Mouse (Mus musculus) spleen, postnatal 36 days (tissue): ENCODE measurements around the gene Siglec1.
"Not testable (repeated sequence)": the region's sequence is repeated elsewhere in the genome, so short reads cannot be mapped to it uniquely, and the experiment has no call there.

ENCODE experiments used
- DNase-seq, 2 experiments: peaks; one replicate each; pipeline ENCODE4 v3.0.0; 2022; ENCODE audit warnings: low spot score in 2 of 2, mixed read lengths in 1 of 2

The Siglec1 gene

DNA sequence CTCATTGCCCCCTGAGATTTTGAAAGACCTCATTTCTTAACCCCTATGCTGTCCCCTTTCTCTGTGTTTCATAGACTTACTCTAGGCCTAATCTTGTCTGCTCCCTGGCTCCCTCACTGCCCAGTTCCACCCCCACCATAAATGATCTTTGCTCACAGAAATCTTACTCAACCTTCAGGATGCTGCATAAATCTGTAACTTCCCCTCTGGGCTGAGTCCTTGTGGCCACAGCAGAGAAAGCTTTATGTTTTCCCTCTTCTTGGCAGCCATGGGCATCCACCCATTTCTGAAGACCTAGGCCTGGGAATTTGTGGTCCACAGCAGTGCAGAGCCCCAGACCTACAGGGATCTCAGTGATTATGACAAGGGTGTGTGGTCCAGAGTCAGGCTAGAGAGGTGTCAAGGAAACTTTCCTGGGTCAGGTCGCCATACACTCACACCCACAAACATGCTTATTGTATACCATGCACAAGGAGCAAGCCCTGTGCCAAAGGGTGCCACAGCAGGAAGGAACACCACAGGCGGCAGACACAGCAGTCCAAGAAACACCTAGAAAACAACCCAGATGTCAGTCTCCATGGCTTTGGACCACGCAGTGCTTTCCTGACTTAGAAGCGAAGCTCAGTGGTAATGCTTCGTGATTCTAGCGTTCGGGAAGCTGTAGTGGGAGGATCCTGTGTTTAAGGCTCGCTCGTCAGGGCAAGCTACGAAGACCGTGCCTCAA lies at the start of gene Siglec1:
Gene Siglec1, minus strand, starts transcription at position 99 of the 724 bp plus-strand sequence.
- DNase-seq: no peak

DNA sequence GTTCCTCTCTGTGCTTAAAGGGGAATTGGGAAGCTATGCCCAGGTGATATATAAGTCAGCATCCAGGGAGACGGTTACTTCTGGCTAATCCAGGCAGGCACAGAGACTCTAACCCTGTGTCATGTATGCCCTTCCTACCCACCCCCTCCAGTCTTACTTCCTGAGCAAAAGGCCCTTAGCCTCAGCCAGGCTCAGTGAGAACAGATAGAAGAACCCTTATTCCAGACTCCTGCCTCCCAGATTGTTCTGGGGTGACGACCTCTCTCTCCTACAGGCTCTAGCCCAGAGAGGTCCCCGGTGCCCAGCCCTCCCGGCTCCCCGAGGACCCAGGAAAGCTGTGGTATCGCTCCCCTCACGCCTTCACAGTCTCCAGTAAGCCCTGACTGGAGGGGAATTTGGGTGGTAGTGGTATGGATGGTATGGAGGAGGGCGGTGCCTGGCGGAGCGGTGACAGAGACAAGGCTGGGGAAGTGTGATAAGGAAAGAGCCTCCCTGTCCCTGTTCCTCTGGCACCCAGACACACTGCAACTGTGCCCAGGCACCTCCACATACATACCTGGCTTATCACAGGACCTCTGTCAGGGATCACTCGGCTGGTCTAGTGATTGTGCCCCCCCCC lies 49.1 kb upstream of the Siglec1 start:
- DNase-seq: peak; percentile 61 to 74

DNA sequence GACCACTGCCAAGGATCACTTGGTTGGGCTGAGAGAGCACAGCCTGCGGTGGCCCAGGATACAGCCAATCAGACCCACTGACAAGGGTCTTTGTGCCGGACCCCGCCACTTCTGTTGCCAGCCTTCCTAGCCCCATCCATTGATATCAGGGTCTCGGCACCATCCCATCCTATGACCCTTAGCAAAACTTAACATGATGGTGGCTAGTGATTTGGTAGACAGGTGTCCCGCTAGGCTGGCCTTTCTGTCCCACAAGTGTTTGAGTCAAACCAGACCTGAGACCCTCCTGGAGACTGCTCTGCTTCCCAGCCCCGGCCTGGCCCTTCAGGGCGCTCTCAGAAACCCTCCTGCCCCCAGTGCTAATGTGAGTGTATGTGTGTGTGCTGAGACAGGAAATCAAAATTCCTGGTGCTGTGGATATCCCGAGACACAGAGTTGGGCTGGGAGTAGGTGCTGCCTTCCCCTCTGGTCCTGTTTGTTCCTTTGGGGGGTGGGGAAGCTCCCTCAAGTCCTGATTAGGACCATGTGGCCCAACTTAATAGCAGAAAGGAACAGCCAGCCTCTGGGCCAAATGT lies 48.3 kb upstream of the Siglec1 start:
- no peak for DNase-seq

DNA sequence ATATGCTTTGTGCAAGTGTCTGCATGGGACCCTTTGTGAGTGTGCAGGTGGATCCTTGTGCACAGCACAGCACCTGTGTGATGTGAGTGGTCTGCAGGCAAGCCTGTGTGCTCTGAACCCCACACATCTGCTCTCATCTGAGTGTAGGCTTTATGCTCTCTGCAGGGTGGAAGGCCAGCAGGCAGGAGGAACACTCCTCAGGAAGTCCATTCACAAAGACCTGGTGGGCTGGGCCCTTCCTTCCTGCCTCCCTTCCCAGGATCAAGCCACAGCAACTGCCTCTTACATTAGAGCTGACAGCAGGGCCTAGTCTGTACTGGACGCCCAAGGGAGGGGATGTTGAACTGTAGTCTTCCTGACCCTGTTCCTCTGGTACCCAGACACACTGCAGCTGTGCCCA lies 47.8 kb upstream of the Siglec1 start:
- DNase-seq: no peak

DNA sequence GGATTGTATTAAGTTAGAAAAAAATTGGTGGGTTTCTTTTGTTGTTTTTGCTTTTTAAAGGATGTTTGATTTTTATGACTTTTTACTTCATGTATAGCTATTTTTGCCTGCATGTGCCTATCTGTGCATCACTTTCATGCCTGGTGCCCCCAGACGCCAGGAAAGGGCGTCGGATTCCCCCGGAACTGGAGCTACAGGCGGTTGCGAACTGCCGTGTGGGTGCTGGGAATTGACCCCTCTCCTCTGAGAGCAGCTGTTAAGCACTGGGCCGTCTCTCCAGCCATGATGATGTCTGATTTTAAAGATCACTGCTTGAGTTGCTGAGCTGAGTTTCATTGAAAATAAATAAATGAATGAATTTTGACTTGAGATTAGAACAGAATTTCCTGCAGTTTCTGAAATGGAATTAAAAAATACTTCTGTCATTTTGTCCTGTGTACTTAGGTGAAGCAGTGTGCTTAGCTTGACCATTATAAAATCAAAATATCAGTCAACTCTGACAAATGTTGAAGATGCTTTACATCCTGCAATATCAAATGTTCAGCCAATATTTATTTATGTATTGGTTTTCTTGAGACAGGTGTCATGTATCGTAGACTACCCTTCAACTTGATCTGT lies 46.5 kb upstream of the Siglec1 start, which contains the start of gene Gm11037:
Gene Gm11037, plus strand, starts transcription at position 568 of the 618 bp plus-strand sequence.
- DNase-seq: no peak

DNA sequence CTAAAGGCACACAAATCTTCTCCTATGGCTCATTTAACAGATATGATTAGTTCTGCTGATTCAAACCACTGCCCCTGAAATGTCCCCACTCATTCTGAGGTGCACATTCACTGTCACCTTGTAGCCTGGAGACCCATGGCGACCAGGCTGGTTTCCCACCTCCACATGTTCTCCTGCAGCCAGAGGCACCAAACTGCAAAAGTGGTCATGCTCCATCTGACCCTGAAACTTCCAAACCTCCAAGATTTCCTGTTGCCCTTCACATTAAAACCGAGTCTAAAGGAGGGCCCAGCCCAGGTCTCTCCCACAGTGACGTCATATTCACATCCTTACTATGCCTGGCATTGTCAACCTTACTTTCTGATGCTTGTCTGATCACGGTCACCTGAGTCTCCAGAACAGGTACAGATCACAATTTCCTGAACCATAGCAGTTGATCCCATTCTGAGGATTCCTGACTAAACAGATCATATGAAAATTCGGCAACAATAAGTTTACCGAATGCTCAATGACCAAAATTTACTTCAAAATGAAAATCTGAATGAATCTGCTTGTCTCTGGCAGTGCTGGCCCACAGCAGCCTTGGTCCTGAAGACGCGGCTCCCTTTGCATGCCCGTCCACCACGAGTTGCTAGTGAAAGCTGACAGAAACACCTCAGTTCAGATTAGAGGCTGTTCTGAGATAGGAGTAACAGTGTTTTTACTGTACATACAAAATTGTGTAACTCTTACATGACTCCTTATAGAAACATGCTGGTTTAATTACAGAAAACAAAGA lies 45.7 kb upstream of the Siglec1 start:
- no peak for DNase-seq

DNA sequence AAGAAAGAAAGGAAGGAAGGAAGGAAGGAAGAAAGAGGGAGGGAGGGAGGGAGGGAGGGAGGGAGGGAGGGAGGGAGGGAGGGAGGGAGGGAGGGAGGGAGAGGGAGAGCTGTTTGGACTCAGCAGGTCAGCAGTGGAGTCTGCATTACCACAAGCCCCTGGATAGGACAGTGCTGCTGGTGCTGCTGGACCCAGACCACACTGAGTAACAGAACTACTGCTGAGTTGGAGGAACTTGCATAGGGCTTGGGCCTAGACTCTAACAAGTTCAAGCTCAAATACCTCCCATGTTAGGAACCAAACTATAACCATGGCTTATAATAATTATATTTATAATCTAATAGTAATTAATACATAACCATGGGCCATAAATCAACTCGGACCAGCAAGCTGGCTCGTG lies 44.3 kb upstream of the Siglec1 start:
- DNase-seq: no peak

DNA sequence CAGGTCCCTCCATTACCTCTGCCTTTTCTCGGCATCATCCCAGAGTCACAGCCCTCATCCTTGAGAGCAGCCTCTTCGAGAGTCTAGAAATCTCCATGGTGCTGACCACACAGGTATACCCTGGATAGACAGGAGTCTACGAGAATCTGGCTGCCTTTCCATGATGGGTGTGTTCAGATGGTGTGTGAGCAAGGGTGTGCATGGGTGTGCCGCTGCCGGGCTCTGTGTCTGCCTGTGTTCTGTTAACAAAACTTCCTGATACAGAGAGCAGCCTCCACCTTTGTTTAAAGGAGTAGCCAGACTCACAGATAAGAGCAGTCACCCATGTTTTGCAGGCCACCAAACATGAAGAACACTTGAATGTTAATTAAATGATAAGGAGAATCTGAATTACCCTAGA lies 43.3 kb upstream of the Siglec1 start:
- no peak for DNase-seq

DNA sequence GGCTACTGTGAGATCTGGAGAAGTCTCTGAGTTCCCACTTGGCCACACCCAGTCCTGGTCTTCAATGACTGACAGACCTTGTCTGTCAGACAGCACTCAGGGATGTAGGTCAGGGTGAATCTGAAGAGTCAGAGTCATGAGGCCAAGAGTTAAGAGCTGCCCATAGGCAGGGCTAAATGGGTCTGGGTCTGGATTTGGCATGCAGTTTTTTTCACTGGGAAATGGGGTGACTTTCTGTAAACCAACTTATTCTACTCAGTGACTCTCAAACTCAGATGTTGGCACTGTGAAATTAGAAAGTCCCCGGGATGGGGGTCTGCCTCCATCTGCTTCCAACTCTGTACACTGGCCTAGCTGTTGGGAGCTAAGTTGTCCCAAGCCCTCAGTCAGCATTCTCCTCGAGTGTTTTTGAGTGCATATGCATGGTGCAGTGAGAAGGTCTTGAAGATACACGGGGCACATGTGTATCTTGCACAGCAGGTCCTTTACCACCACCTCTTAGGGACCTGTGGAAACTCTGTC lies 42.1 kb upstream of the Siglec1 start:
- no peak for DNase-seq

DNA sequence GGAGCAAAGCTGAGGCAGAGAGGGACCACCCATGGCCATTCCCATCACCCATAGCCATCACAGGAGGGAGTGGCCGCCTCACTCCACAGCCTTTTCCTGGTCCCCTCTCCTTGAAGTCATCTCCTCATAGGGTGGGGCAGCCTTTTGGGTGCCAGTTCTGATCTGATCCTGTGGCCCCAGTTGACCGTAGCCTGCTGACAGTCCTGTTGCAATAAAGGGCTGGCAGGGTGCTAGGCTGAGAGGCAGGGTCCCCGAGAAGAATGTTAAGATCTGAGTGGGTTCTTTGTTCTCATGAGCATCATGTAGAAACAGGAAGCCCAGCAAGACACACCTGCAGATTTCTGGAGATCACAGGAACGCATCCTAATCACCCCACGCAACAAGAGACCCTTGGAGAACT lies 41.6 kb upstream of the Siglec1 start:
- DNase-seq: no peak

DNA sequence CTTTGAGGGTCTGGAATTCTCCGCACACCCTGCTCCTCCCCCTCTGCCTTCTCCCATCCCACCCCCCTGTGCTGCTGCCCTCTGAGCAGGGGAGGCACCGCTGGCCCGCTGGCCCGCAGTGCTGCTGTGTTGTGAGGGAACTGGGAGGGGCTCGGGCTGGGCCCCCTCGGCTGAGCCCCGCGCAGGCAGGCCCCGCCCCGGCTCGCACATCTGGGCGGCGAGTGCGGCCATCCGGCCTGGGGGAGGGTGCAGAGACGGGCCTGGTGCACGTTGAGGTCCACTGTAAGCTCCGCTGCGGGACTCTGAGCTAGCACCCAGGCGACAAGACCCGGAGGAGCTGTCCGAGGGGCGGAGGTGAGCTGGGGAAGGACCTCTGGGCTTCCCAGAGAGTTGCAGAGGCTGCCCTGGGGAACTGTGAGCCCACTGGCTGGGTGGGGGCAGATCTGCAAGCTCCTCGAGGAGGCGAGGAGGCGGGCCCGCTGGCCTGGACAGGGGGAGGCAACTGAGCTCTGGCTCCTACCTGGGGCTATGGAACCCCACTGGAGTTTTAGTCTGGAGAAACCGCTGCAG lies 40.7 kb upstream of the Siglec1 start, which contains the start of gene Hspa12b:
Gene Hspa12b, plus strand, starts transcription at position 120 of the 570 bp plus-strand sequence.
- no peak for DNase-seq

DNA sequence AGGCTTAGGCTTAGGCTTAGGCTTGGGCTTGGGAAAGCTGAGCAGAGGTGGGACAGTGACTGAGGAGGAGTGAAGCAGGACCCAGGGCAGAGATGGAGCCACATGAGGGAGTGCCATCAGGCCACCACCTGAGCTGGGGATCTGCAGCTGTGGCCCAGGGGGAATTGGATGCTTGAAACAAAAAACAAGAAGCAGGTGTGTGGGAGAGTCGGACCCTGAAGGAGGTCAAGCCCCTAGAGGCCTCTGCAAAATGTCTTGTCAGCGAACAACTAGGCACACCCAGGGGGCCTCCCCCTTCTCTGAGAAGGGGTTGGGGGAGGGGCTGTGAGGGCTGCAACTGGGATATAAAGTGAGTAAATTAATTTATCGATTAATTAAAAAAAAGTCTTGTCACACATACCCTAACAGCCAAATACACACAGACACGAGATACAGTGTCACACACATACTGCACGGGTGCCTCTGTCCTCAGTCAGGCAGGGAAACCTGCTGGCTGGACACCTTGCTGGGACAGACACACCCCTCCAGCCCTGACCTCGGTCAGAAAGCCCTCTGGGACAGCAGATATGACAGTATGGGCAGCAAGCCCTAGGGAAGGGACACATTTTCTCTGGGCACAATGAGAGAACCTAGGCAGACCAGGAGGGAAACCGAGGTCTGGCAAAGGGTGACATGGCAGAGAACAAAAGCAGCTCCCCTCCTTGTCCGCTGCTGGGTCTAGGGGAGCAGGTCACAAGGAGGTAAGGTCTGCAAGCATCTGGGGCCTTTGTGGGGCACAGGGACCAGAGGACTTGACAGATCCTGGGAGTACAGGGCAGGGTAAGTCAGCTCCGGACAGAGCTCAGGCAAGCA lies 39.6 kb upstream of the Siglec1 start:
- no peak for DNase-seq

DNA sequence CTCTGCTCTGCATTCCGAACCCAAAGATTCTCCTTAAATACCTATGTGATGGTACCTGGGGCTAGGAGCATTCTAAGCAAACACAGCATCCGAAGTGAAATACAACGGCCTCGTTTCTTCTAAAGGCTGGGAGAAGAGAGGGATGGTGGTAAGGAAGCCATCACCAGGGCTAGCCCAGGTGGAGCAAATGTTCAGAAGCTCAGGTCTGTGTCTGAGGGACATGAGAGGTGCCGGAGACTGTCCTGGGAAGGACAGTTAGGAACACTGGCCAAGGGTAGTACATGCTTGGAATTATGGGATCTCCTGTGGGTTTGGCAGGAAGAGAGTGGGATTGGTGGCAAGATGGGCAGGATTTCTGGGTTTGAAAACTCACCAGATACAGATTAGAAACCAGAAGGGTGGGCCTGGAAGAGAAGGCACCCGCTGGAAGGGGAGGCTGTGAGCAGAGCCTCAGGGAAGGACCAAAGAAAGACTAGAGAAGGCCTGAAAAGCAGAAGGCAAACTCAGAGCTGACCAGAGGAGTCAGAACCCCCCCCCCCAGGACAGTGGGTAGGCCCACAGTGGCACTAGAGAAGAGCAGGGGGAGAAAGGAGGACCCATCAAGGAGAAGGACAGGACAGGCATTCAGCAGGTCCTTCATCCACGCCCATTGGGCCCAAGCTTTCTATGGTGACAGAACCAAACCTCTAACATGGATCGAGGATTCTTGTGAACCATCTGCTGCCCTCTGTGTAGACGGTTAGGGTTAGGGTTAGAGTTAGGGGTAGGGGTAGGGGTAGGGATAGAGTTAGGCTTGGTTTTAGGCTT lies 38.8 kb upstream of the Siglec1 start:
- DNase-seq: no peak

DNA sequence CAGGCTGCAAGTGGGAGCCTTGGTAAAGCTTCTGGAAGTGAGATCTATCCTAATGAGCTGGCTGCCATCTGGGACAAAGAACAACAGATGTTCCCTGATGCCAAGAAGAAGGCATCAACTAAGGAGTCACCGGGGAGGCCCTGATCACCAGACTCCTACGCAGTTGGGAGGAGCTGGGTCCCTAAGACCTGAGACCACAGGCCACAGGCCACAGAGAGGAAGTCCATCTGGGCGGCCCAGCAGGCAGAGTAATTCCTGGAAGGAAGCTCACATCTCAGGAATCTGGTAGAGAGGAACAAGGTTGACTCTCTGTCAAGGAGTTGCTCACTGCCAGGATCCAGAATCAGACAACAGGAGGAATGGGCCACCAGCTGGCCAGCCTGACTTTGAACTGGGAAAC lies 37.6 kb upstream of the Siglec1 start:
- DNase-seq: no peak

DNA sequence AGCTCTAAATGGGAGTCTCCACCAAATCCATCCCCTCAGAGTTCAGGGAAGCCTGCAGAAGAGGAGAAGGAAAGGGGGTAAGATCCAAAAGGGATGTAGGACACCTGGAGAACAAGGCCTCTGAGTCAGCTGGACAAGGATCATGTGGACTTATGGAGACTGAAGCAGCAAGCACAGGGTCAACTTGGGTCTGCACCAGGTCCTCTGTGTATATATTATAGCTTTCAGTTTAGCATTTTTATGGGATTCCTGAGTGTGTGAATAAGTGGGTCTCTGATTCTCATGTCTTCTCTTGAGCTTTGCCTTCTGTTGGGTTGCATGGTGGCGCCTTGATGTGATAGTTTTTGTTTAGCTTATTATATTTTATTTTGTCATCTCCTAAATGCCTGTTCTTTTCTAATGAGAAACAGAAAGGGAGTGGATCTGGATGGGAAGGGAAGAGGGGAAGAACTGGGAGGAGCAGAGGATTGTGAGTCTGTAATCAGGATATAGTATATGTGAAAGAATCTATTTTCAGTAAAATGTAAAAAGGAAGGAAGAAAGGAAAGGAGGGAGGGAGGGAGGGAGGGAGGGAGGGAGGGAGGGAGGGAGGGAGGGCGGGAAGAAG lies 32.5 kb upstream of the Siglec1 start:
- DNase-seq: no peak

DNA sequence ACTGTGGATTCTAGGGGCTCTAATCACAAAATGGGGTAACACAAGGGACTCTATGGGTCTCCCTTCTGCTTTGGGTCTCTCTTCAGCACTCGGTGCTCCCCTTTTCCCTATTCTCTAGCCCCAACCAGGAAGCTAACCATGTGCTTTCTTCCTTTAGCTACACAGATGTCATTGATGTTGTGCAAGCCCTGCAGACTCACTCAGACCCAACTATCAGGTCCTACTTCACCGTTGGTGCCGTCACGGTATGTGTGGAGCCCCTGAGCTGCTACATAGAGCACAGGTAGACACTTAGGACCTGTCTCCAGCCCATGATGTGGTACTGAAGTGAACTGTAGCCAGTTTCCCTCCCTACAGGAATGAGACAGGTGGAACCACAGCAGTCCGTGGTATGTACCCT lies 19.4 kb upstream of the Siglec1 start:
- DNase-seq: no peak

DNA sequence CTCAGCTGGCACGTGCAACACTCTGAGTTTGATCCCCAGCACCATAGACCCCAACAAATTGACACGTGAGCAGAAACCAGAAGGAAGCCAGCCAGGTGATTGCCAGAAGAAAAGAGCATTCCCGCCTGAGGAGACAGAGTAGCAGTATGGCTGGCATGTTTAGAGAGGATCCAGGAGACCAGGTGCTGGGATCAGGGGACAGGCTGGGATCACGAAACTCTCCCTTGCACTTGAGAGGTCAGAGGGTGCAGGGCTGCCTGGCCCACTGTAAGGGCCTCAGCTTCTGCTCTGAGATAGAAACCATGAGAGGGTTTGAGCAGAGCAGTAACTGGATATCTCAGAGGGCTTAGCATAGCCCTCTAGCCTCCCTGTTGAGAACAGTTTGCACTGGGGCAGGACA lies 18.5 kb upstream of the Siglec1 start:
- DNase-seq: not testable (repeated sequence)

DNA sequence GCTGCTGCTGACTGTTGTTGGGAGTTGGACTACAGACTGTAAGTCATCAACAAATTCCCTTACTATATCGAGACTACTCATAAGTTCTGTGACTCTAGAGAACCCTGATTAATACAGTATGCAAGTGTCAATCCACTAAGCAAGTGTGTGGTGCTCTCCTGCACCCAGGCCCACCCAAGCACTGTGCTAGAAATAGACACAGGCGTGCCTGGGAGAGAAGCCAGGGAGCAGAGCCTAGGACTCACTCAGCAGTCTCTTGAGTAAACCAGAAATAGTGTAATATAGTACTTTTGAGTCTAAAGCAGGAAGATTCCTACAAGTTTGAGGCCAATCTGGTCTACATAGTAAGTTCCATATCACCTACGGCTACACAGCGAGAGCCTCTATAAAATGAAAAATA lies 17.5 kb upstream of the Siglec1 start:
- no peak for DNase-seq

DNA sequence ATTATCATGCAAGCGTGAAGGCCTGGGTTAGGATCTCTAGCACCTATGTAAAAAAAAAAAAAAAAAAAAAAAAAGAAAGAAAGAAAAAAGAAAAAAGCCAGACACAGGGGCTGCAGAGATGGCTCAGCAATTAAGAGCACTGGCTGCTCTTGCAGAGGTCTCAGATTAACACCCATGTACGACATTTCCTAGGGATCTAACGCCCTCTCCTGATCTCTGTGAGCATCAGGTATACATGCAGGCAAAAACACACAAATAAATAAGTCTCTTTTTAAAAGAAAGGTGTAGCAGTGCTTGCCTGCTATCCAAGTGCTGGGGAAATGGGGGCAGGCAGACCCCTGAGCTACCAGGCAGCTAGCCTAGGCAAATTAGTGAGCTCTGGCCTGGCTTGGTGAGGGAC lies 15.0 kb upstream of the Siglec1 start:
- DNase-seq: no peak
